Mouse (Mus musculus): ENCODE data around the gene Hps3. TPM values are rescaled to one million over a fixed set of nuclear protein-coding genes. Genes with fewer than 3 reads are reported as not detected.

The Hps3 gene
- polyA plus RNA-seq, 1 experiment from 2014 or later = 12.8 TPM

GRCm38 (mm10) chr3:19981156-19981555 is 54.0 kb downstream of the Hps3 start:
- Histone ChIP-seq H3K4me1 (ENCODE audit: insufficient read depth) (no peaks in the 10 kb centered on the region), H3K27ac (ENCODE audit: low read depth) (no peak overlapping the region), H3K9ac (no peak overlapping the region), H3K4me2 (no peak overlapping the region), H3K9me3 (ENCODE audit: low read depth, low read length) (no peaks in the 10 kb centered on the region), H3K27me3 (ENCODE audit: insufficient read depth, low read length) (no peaks in the 10 kb centered on the region), H3K4me3 (ENCODE audit: low read depth, low read length) (no peak overlapping the region), H3K36me3 (ENCODE audit: insufficient read depth) (no peaks in the 10 kb centered on the region)
- ATAC-seq (ENCODE audit: insufficient read depth) (no peak), DNase-seq (no peak)
- WGBS = 79% methylated on average over 2 of the region's 2 CpGs
- no peak for TF ChIP-seq CTCF (IDR thresholded peaks at IDR 0.05; ENCODE audit: low read depth)

- Histone ChIP-seq H3K27ac (ENCODE audit: low read depth) (no peak overlapping the region), H3K4me3 (ENCODE audit: low read depth, low read length) (no peak overlapping the region), H3K9me3 (ENCODE audit: low read depth, low read length) (no peaks in the 10 kb centered on the region), H3K4me2 (no peak overlapping the region), H3K36me3 (ENCODE audit: insufficient read depth) (no peaks in the 10 kb centered on the region), H3K9ac (no peak overlapping the region), H3K4me1 (ENCODE audit: insufficient read depth) (no peaks in the 10 kb centered on the region), H3K27me3 (ENCODE audit: insufficient read depth, low read length) (no peaks in the 10 kb centered on the region)
- 27% methylated on average over 4 of the region's 4 CpGs for WGBS
- no peak for TF ChIP-seq CTCF (IDR thresholded peaks at IDR 0.05; ENCODE audit: low read depth)
- DNase-seq (peak; percentile 10), ATAC-seq (ENCODE audit: insufficient read depth) (no peak)
Measured at GRCm38 (mm10) chr3:19978474-19978873, 56.6 kb downstream of the Hps3 start.

- Histone ChIP-seq H3K9me3 (ENCODE audit: low read depth, low read length) (no peaks in the 10 kb centered on the region), H3K4me1 (ENCODE audit: insufficient read depth) (no peaks in the 10 kb centered on the region), H3K4me3 (ENCODE audit: low read depth, low read length) (no peak overlapping the region), H3K9ac (no peak overlapping the region), H3K27me3 (ENCODE audit: insufficient read depth, low read length) (no peaks in the 10 kb centered on the region), H3K27ac (ENCODE audit: low read depth) (no peak overlapping the region), H3K4me2 (no peak overlapping the region), H3K36me3 (ENCODE audit: insufficient read depth) (no peaks in the 10 kb centered on the region)
- DNase-seq (no peak), ATAC-seq (ENCODE audit: insufficient read depth) (no peak)
- WGBS = 75% methylated on average over 4 of the region's 4 CpGs
- no peak for TF ChIP-seq CTCF (IDR thresholded peaks at IDR 0.05; ENCODE audit: low read depth)
Measured at GRCm38 (mm10) chr3:19966072-19966471, 69.0 kb downstream of the Hps3 start.

DNA sequence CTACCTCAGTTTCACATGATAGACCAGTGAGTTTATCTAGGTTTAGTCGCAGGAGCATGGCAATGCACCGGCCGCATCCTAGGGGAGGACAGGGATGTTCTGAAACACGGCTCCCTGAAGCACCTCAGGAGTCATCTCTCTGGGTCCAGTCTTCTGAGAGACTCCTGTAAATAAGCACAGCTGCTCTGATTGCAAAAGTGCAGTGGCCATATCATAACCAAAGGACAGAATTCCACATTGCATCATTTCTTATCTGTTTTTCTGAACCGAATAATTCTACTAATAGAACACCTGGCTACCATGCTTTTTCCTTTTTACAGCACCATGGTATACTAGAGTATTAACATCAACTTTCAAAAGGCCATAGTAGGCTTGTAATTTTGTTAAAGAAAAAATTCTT is 69.9 kb downstream of the Hps3 start:
- Histone ChIP-seq H3K9ac (no peak overlapping the region), H3K9me3 (ENCODE audit: low read depth, low read length) (no peaks in the 10 kb centered on the region), H3K4me1 (ENCODE audit: insufficient read depth) (no peaks in the 10 kb centered on the region), H3K36me3 (ENCODE audit: insufficient read depth) (no peaks in the 10 kb centered on the region), H3K27me3 (ENCODE audit: insufficient read depth, low read length) (no peaks in the 10 kb centered on the region), H3K4me2 (no peak overlapping the region), H3K4me3 (ENCODE audit: low read depth, low read length) (no peak overlapping the region), H3K27ac (ENCODE audit: low read depth) (no peak overlapping the region)
- WGBS = 72% methylated on average over 5 of the region's 5 CpGs
- no peak for TF ChIP-seq CTCF (IDR thresholded peaks at IDR 0.05; ENCODE audit: low read depth)
- DNase-seq (no peak), ATAC-seq (ENCODE audit: insufficient read depth) (no peak)

DNA sequence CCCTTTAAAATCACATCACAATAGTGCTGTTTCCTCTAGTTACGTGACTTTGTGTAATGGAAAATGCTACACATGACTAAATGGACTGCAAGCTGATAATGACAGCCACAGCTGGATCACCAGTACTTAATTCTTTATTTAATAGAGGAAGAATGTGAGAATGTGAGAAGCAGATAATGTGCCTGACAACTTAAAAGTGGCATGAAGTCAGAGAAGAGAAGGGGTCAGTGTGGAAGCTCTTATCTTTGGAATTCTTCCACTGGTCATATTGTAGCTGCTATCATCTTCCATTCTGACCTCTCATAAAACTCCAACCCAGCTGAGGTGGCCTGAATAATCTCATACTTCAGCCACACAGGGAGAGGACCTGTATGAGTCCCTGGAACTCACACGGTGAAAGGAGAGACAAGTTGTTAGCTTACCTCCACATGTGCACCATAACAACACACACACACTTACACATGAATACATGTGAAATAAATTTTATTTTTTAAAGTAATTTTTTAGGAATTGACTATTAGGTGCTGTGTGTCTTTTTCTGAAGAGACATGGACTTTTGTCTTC is 70.4 kb downstream of the Hps3 start:
- no peak for ATAC-seq (ENCODE audit: insufficient read depth)

GRCm38 (mm10) chr3:19962769-19963513 is 72.2 kb downstream of the Hps3 start:
- no peaks in the 10 kb centered on the region for H3K4me1 ChIP-seq (ENCODE audit: insufficient read depth)
- 80% methylated on average over 3 of the region's 3 CpGs for WGBS

More for the DNA sequence above, 70.4 kb downstream of the Hps3 start:
- no peak overlapping the region for H3K27ac ChIP-seq (ENCODE audit: low read depth)
- no peaks in the 10 kb centered on the region for H3K36me3 ChIP-seq (ENCODE audit: insufficient read depth)
- no peaks in the 10 kb centered on the region for H3K27me3 ChIP-seq (ENCODE audit: insufficient read depth, low read length)
- no peak overlapping the region for H3K4me3 ChIP-seq (ENCODE audit: low read depth, low read length)
- no peaks in the 10 kb centered on the region for H3K4me1 ChIP-seq (ENCODE audit: insufficient read depth)
- H3K4me2 ChIP-seq = no peak overlapping the region
- DNase-seq = no peak
- no peak for TF ChIP-seq CTCF (IDR thresholded peaks at IDR 0.05; ENCODE audit: low read depth)
- H3K9me3 ChIP-seq (ENCODE audit: low read depth, low read length) = no peaks in the 10 kb centered on the region
- no peak overlapping the region for H3K9ac ChIP-seq
- 54% methylated on average over 2 of the region's 2 CpGs for WGBS

DNA sequence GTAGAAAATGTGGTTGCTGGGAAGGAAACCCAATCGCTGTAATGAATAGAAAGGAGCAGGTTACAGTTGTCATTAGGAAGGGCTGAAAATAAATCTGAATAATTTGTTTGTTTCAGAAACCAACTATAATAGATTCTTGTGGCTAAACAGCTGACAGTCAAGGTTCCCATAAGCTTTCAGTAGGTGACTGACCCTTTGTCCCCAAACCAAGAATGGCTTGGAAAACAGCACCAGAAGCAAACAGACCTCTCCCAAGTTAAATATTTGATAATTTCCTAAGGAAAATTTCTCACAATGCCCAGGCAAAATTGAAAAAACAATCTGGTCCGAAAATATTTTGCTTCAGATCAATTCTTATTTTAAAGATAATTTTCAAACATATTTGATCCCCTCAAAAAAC is 73.8 kb downstream of the Hps3 start:
- no peaks in the 10 kb centered on the region for H3K36me3 ChIP-seq (ENCODE audit: insufficient read depth)
- no peaks in the 10 kb centered on the region for H3K27me3 ChIP-seq (ENCODE audit: insufficient read depth, low read length)
- no peak overlapping the region for H3K27ac ChIP-seq (ENCODE audit: low read depth)
- H3K4me2 ChIP-seq = no peak overlapping the region
- no peaks in the 10 kb centered on the region for H3K4me1 ChIP-seq (ENCODE audit: insufficient read depth)
- H3K9me3 ChIP-seq (ENCODE audit: low read depth, low read length) = no peaks in the 10 kb centered on the region
- DNase-seq = no peak
- ATAC-seq (ENCODE audit: insufficient read depth) = no peak
- TF ChIP-seq CTCF (IDR thresholded peaks at IDR 0.05; ENCODE audit: low read depth) = no peak
- H3K4me3 ChIP-seq (ENCODE audit: low read depth, low read length) = no peak overlapping the region
- WGBS = 82% methylated on average over 2 of the region's 2 CpGs
- no peak overlapping the region for H3K9ac ChIP-seq

More at GRCm38 (mm10) chr3:19962769-19963513, 72.2 kb downstream of the Hps3 start:
- no peak overlapping the region for H3K9ac ChIP-seq
- no peak overlapping the region for H3K4me2 ChIP-seq
- H3K27ac ChIP-seq (ENCODE audit: low read depth) = no peak overlapping the region
- H3K27me3 ChIP-seq (ENCODE audit: insufficient read depth, low read length) = no peaks in the 10 kb centered on the region
- no peak overlapping the region for H3K4me3 ChIP-seq (ENCODE audit: low read depth, low read length)
- ATAC-seq (ENCODE audit: insufficient read depth) = no peak
- DNase-seq = no peak
- no peaks in the 10 kb centered on the region for H3K36me3 ChIP-seq (ENCODE audit: insufficient read depth)
- TF ChIP-seq CTCF (IDR thresholded peaks at IDR 0.05; ENCODE audit: low read depth) = no peak
- H3K9me3 ChIP-seq (ENCODE audit: low read depth, low read length) = no peaks in the 10 kb centered on the region

All from lung, embryonic 14.5 days (tissue).